16 mouse cellular contexts compared by ENCODE assay signal in genomic region chr13:52055741-52056140, GRCm38 (mm10).
"Had no signal": no experiment of that assay in that cellular context is flagged by ENCODE, and none has a peak within 500 bp of the region (broad histone marks: within the 10 kb centered on the region; RNA-seq: fewer than 3 reads in every experiment).

No protein-coding gene starts in this region.

- H3K36me3 ChIP-seq: lung, embryonic 15.5 days; midbrain, embryonic 13.5 days; midbrain, embryonic 15.5 days; neural tube, embryonic 12.5 days; stomach, embryonic 15.5 days had no signal

- H3K9me3 ChIP-seq: lung, embryonic 15.5 days; megakaryocyte, embryonic 14.5 days; midbrain, embryonic 13.5 days; midbrain, embryonic 15.5 days; neural tube, embryonic 12.5 days; stomach, embryonic 15.5 days had no signal

- H3K4me2 ChIP-seq: lung, embryonic 15.5 days; midbrain, embryonic 11.5 days; midbrain, embryonic 13.5 days; midbrain, embryonic 15.5 days; neural tube, embryonic 12.5 days; stomach, embryonic 15.5 days had no signal

- DNase-seq: lung, adult 2 months; lung, postnatal 14 days; lung, postnatal 36 days; right cerebral cortex, postnatal 14 days; thymus, adult 2 months; thymus, postnatal 25 days had no signal

- ATAC-seq: lung, postnatal 0 days; midbrain, embryonic 13.5 days; midbrain, embryonic 15.5 days had no signal

- H3K27ac ChIP-seq: lung, embryonic 15.5 days; macrophage; midbrain, embryonic 13.5 days; midbrain, embryonic 15.5 days; neural tube, embryonic 12.5 days; stomach, embryonic 15.5 days; stomach, postnatal 0 days had no signal

- H3K9ac ChIP-seq: lung, embryonic 15.5 days; midbrain, embryonic 13.5 days; midbrain, embryonic 15.5 days; neural tube, embryonic 12.5 days; stomach, embryonic 15.5 days had no signal

- H3K4me3 ChIP-seq: lung, embryonic 15.5 days; megakaryocyte, embryonic 14.5 days; midbrain, embryonic 13.5 days; midbrain, embryonic 15.5 days; neural tube, embryonic 12.5 days; stomach, embryonic 15.5 days had no signal

- H3K4me1 ChIP-seq: midbrain, embryonic 13.5 days; midbrain, embryonic 15.5 days had no signal

- H3K27me3 ChIP-seq: lung, embryonic 15.5 days; midbrain, embryonic 13.5 days; midbrain, embryonic 15.5 days; neural tube, embryonic 12.5 days; stomach, embryonic 15.5 days had no signal
